In genomic region chr2:84429724-84430123, GRCm38 (mm10) we compare ENCODE assay signal across 8 mouse cellular contexts. TPM values are rescaled to one million over a fixed set of nuclear protein-coding genes. Genes with fewer than 3 reads are reported as not detected.
DNase-seq lines count a peak whose midpoint lies in the region; ATAC-seq and TF ChIP-seq lines count a peak whose summit lies in the region.

No protein-coding gene starts in this region.

- TF ChIP-seq POLR2A in small intestine, adult 2 months (IDR thresholded peaks at IDR 0.05; ENCODE audit: low read depth, low read length), result no peak

- H3K36me3 ChIP-seq in heart, embryonic 13.5 days, result peaks cover 7% of the 10 kb centered on the region; the same call in 1 of the 2 replicates
- no peaks in the 10 kb centered on the region for H3K36me3 ChIP-seq in heart, embryonic 10.5 days
- no peaks in the 10 kb centered on the region for H3K36me3 ChIP-seq in forebrain, postnatal 0 days (ENCODE audit: insufficient read depth)
- H3K36me3 ChIP-seq in lung, postnatal 0 days (ENCODE audit: insufficient read depth, low read length), result no peaks in the 10 kb centered on the region
- H3K36me3 ChIP-seq in small intestine, adult 2 months (ENCODE audit: control insufficient read depth, insufficient read depth, low read length), result no peaks in the 10 kb centered on the region

- H3K27ac ChIP-seq in heart, embryonic 13.5 days (replicated peaks), result no peak overlapping the region
- no peak overlapping the region for H3K27ac ChIP-seq in heart, embryonic 10.5 days
- no peak overlapping the region for H3K27ac ChIP-seq in forebrain, postnatal 0 days (ENCODE audit: low read depth, low read length)
- no peak overlapping the region for H3K27ac ChIP-seq in lung, postnatal 0 days (ENCODE audit: low read length)
- no peak overlapping the region for H3K27ac ChIP-seq in small intestine, adult 2 months (ENCODE audit: insufficient read depth, low read depth, low read length)

- no peak for ATAC-seq in heart, embryonic 13.5 days (ENCODE audit: extremely low read depth, insufficient number of reproducible peaks, low FRiP score, low TSS enrichment)
- ATAC-seq in forebrain, postnatal 0 days, result peak; percentile 81
- no peak for ATAC-seq in lung, postnatal 0 days

- no peaks in the 10 kb centered on the region for H3K27me3 ChIP-seq in heart, embryonic 13.5 days (replicated peaks)
- H3K27me3 ChIP-seq in heart, embryonic 10.5 days (ENCODE audit: insufficient read depth, poor library complexity, severe bottlenecking), result no peaks in the 10 kb centered on the region
- no peaks in the 10 kb centered on the region for H3K27me3 ChIP-seq in forebrain, postnatal 0 days (ENCODE audit: insufficient read depth, low read length)
- no peaks in the 10 kb centered on the region for H3K27me3 ChIP-seq in lung, postnatal 0 days (replicated peaks; ENCODE audit: insufficient read depth, low read length)
- no peaks in the 10 kb centered on the region for H3K27me3 ChIP-seq in small intestine, adult 2 months (ENCODE audit: control insufficient read depth, insufficient read depth, low read length)

- TF ChIP-seq CTCF in forebrain, postnatal 0 days (IDR thresholded peaks at IDR 0.05; ENCODE audit: low read depth), result peak; percentile 76
- peak; percentile 77 for TF ChIP-seq CTCF in lung, postnatal 0 days (IDR thresholded peaks at IDR 0.05)
- TF ChIP-seq CTCF in small intestine, adult 2 months (IDR thresholded peaks at IDR 0.05; ENCODE audit: extremely low read depth, insufficient read length, insufficient replicate concordance, low read depth, low read length), result peak; percentile 20; the same call in 1 of the 2 replicates

- no peak for TF ChIP-seq EP300 in lung, postnatal 0 days (IDR thresholded peaks at IDR 0.05)

- no peak overlapping the region for H3K4me3 ChIP-seq in heart, embryonic 13.5 days
- no peak overlapping the region for H3K4me3 ChIP-seq in heart, embryonic 10.5 days
- H3K4me3 ChIP-seq in forebrain, postnatal 0 days (ENCODE audit: low read depth, low read length), result no peak overlapping the region
- H3K4me3 ChIP-seq in lung, postnatal 0 days (ENCODE audit: low read depth, low read length), result no peak overlapping the region
- H3K4me3 ChIP-seq in small intestine, adult 2 months (ENCODE audit: low read depth, low read length), result no peak overlapping the region

- 0 out of 2 replicates have a peak overlapping the region, but pooled peaks have one; percentile 25 for H3K4me2 ChIP-seq in heart, embryonic 13.5 days
- H3K4me2 ChIP-seq in forebrain, postnatal 0 days (ENCODE audit: low read depth), result no peak overlapping the region
- H3K4me2 ChIP-seq in lung, postnatal 0 days (replicated peaks; ENCODE audit: low read depth, low read length), result no peak overlapping the region

- 34% methylated on average over 11 of the region's 11 CpGs for WGBS in heart, embryonic 13.5 days
- WGBS in heart, embryonic 10.5 days, result 48% methylated on average over 11 of the region's 11 CpGs
- 48% methylated on average over 11 of the region's 11 CpGs for WGBS in forebrain, postnatal 0 days
- 41% methylated on average over 11 of the region's 11 CpGs for WGBS in lung, postnatal 0 days
- WGBS in small intestine, adult 2 months, result 18% methylated on average over 11 of the region's 11 CpGs

- no peaks in the 10 kb centered on the region for H3K9me3 ChIP-seq in heart, embryonic 13.5 days
- no peaks in the 10 kb centered on the region for H3K9me3 ChIP-seq in heart, embryonic 10.5 days
- no peaks in the 10 kb centered on the region for H3K9me3 ChIP-seq in forebrain, postnatal 0 days (ENCODE audit: low read length)
- no peaks in the 10 kb centered on the region for H3K9me3 ChIP-seq in lung, postnatal 0 days (ENCODE audit: low read length)

- peaks cover 5% of the 10 kb centered on the region; the same call in 1 of the 2 replicates for H3K4me1 ChIP-seq in heart, embryonic 13.5 days
- peaks cover 4% of the 10 kb centered on the region; the same call in 1 of the 2 replicates for H3K4me1 ChIP-seq in heart, embryonic 10.5 days
- no peaks in the 10 kb centered on the region for H3K4me1 ChIP-seq in forebrain, postnatal 0 days (ENCODE audit: insufficient read depth)
- H3K4me1 ChIP-seq in lung, postnatal 0 days (ENCODE audit: insufficient read depth, low read depth, low read length), result no peaks in the 10 kb centered on the region
- H3K4me1 ChIP-seq in small intestine, adult 2 months (ENCODE audit: control insufficient read depth, insufficient read depth, insufficient read length, low read length), result no peaks in the 10 kb centered on the region

- H3K9ac ChIP-seq in heart, embryonic 13.5 days, result peak overlapping the region; percentile 52; the same call in 1 of the 2 replicates
- H3K9ac ChIP-seq in forebrain, postnatal 0 days, result no peak overlapping the region
- no peak overlapping the region for H3K9ac ChIP-seq in lung, postnatal 0 days (replicated peaks; ENCODE audit: low read depth)

- DNase-seq in heart, embryonic 10.5 days (ENCODE audit: low spot score), result no peak
- DNase-seq in 416B (ENCODE audit: low read depth), result peak; percentile 91
- DNase-seq in Muller cell, postnatal 12 days (ENCODE audit: inconsistent ontology term), result peak; percentile 42
- DNase-seq in forebrain, postnatal 0 days, result peak; percentile 78
- peak; percentile 82 for DNase-seq in lung, postnatal 0 days (ENCODE audit: low spot score)
- no peak for DNase-seq in cerebellum, adult 8-10 months

RNA-seq across cellular contexts. Expression of gene Calcrl, which starts 4.5 kb away (rescaled TPM):
- polyA plus RNA-seq in heart, embryonic 13.5 days (2015; fragmentation: Nextera tagmentation; extraction: Ambion mirVana), result 38.6 and 39.2 TPM in 2 replicates
- 37.7 and 52.7 TPM in 2 replicates for polyA plus RNA-seq in heart, embryonic 10.5 days (2016; fragmentation: Nextera tagmentation; extraction: Ambion mirVana)
- 12.5 and 14.1 TPM in 2 replicates for total RNA-seq in forebrain, postnatal 0 days (2014; rRNA removed)
- polyA plus RNA-seq in forebrain, postnatal 0 days (2015; fragmentation: Nextera tagmentation; extraction: Ambion mirVana), result 3.9 and 6.1 TPM in 2 replicates
- 347 and 455 TPM in 2 replicates for polyA plus RNA-seq in lung, postnatal 0 days (2015; fragmentation: Nextera tagmentation; extraction: Ambion mirVana)
- polyA plus RNA-seq in small intestine, adult 2 months (2012; rRNA removed), result 0.37 and 0.81 TPM in 2 replicates

RNA-seq across cellular contexts. Expression of gene Tfpi, which starts 46.9 kb away (rescaled TPM):
- polyA plus RNA-seq in heart, embryonic 13.5 days (2015; fragmentation: Nextera tagmentation; extraction: Ambion mirVana), result 72.0 and 80.3 TPM in 2 replicates
- polyA plus RNA-seq in heart, embryonic 10.5 days (2016; fragmentation: Nextera tagmentation; extraction: Ambion mirVana), result 56.5 and 68.8 TPM in 2 replicates
- total RNA-seq in forebrain, postnatal 0 days (2014; rRNA removed), result 11.6 and 16.2 TPM in 2 replicates
- 11.4 and 11.7 TPM in 2 replicates for polyA plus RNA-seq in forebrain, postnatal 0 days (2015; fragmentation: Nextera tagmentation; extraction: Ambion mirVana)
- 35.7 and 41.4 TPM in 2 replicates for polyA plus RNA-seq in lung, postnatal 0 days (2015; fragmentation: Nextera tagmentation; extraction: Ambion mirVana)
- polyA plus RNA-seq in small intestine, adult 2 months (2012; rRNA removed), result 0.44 and 0.81 TPM in 2 replicates

Comparison
In these comparisons a context has a peak if more than half of its experiments do, and no peak if none do; other contexts are left out.
1. DNase-seq: peak in 416B (single experiment), Muller cell, postnatal 12 days (single experiment), forebrain, postnatal 0 days (single experiment) and lung, postnatal 0 days (single experiment); none in heart, embryonic 10.5 days (single experiment) and cerebellum, adult 8-10 months (single experiment).
2. CTCF ChIP-seq: peak in every context shown above with its lines; median percentile 77 in lung, postnatal 0 days; 76 in forebrain, postnatal 0 days; 20 in small intestine, adult 2 months.